Mouse (Mus musculus) adrenal gland, postnatal 0 days (tissue): ENCODE data around the gene Ppp1r14b. TPM values are rescaled to one million over a fixed set of nuclear protein-coding genes. Genes with fewer than 3 reads are reported as not detected.

Source experiments
- polyA plus RNA-seq: library from polyadenylated mRNA; unstranded; fragments of >200 nt; fragmentation: Nextera tagmentation; extraction: Ambion mirVana; gene quantifications from 2 replicates; pipeline ENCODE4 v1.2.1, GENCODE M21; 2015

Gene Ppp1r14b
- polyA plus RNA-seq: 140 and 156 TPM in 2 replicates

GRCm38 (mm10) chr19:6974211-6975205 lies at the start of gene Ppp1r14b:
Gene Ppp1r14b, plus strand, starts transcription at chr19:6974968.

GRCm38 (mm10) chr19:6925307-6925573 lies 49.5 kb upstream of the Ppp1r14b start, which contains the start of gene Catsperz:
Gene Catsperz, minus strand, starts transcription at chr19:6925380.

GRCm38 (mm10) chr19:6934195-6934977 lies 40.4 kb upstream of the Ppp1r14b start, which contains the start of gene Kcnk4:
Gene Kcnk4, minus strand, starts transcription at chr19:6934515.

GRCm38 (mm10) chr19:6941372-6942248 lies 33.2 kb upstream of the Ppp1r14b start, which contains the start of gene Bad:
Gene Bad, plus strand, starts transcription at chr19:6941861.

GRCm38 (mm10) chr19:6942249-6942691 lies 32.5 kb upstream of the Ppp1r14b start, which contains the start of gene Gpr137:
Gene Gpr137, minus strand, starts transcription at chr19:6942480.

GRCm38 (mm10) chr19:6975537-6976521 lies 1.1 kb downstream of the Ppp1r14b start, which contains the start of gene Plcb3:
Gene Plcb3, minus strand, starts transcription at chr19:6976470.

GRCm38 (mm10) chr19:6980381-6981093 lies 5.8 kb downstream of the Ppp1r14b start, which contains the start of gene Fkbp2:
Gene Fkbp2, minus strand, starts transcription at chr19:6980501.

GRCm38 (mm10) chr19:6987061-6987903 lies 12.5 kb downstream of the Ppp1r14b start, which contains the start of gene Vegfb:
Gene Vegfb, minus strand, starts transcription at chr19:6987651.

GRCm38 (mm10) chr19:6992011-6992858 lies 17.5 kb downstream of the Ppp1r14b start, which contains the start of gene Dnajc4:
Gene Dnajc4, minus strand, starts transcription at chr19:6992572.

GRCm38 (mm10) chr19:6996006-6996405 lies 21.2 kb downstream of the Ppp1r14b start, which contains the start of the genes Nudt22 and Trpt1:
Gene Nudt22, minus strand, starts transcription at chr19:6996117.
Gene Trpt1, plus strand, starts transcription at chr19:6996131.

GRCm38 (mm10) chr19:7019191-7019590 lies 44.4 kb downstream of the Ppp1r14b start, which contains the start of gene Fermt3:
Gene Fermt3, minus strand, starts transcription at chr19:7019469.

Other genes with a start within 250 kb of the Ppp1r14b start
- 14.0 and 22.7 TPM in 2 replicates for gene Rps6ka4, start 134.3 kb upstream of the Ppp1r14b start, polyA plus RNA-seq
- gene Ccdc88b, start 116.8 kb upstream of the Ppp1r14b start, polyA plus RNA-seq: 0.80 and 0.82 TPM in 2 replicates
- 97.2 and 142 TPM in 2 replicates for gene Trmt112, start 65.3 kb upstream of the Ppp1r14b start, polyA plus RNA-seq
- gene Prdx5, start 64.9 kb upstream of the Ppp1r14b start, polyA plus RNA-seq: 373 and 481 TPM in 2 replicates
- gene Esrra, start 53.2 kb upstream of the Ppp1r14b start, polyA plus RNA-seq: 11.7 and 11.8 TPM in 2 replicates
- 1.5 and 5.6 TPM in 2 replicates for gene Catsperz, start 49.6 kb upstream of the Ppp1r14b start, polyA plus RNA-seq
- gene Kcnk4, start 40.5 kb upstream of the Ppp1r14b start, polyA plus RNA-seq: 0.55 and 0.68 TPM in 2 replicates
- gene Bad, start 33.1 kb upstream of the Ppp1r14b start, polyA plus RNA-seq: 117 and 144 TPM in 2 replicates
- 36.1 and 50.1 TPM in 2 replicates for gene Gpr137, start 32.5 kb upstream of the Ppp1r14b start, polyA plus RNA-seq
- gene Plcb3, start 1.5 kb downstream of the Ppp1r14b start, polyA plus RNA-seq: 19.9 and 25.4 TPM in 2 replicates
- gene Fkbp2, start 5.5 kb downstream of the Ppp1r14b start, polyA plus RNA-seq: 128 and 174 TPM in 2 replicates
- gene Vegfb, start 12.7 kb downstream of the Ppp1r14b start, polyA plus RNA-seq: 32.8 and 49.2 TPM in 2 replicates
- gene Dnajc4, start 17.6 kb downstream of the Ppp1r14b start, polyA plus RNA-seq: 30.8 and 47.0 TPM in 2 replicates
- 33.0 and 55.2 TPM in 2 replicates for gene Nudt22, start 21.1 kb downstream of the Ppp1r14b start, polyA plus RNA-seq
- gene Trpt1, start 21.2 kb downstream of the Ppp1r14b start, polyA plus RNA-seq: 10.4 and 13.5 TPM in 2 replicates
- gene Fermt3, start 44.5 kb downstream of the Ppp1r14b start, polyA plus RNA-seq: 8.6 and 12.4 TPM in 2 replicates
- 63.4 and 96.8 TPM in 2 replicates for gene Stip1, start 65.0 kb downstream of the Ppp1r14b start, polyA plus RNA-seq
- gene Macrod1, start 81.8 kb downstream of the Ppp1r14b start, polyA plus RNA-seq: 20.7 and 38.8 TPM in 2 replicates
- gene Flrt1, start 130.8 kb downstream of the Ppp1r14b start, polyA plus RNA-seq: 2.6 and 4.1 TPM in 2 replicates
- 131 and 158 TPM in 2 replicates for gene Otub1, start 231.3 kb downstream of the Ppp1r14b start, polyA plus RNA-seq
- 1,475 and 1,664 TPM in 2 replicates for gene Cox8a, start 242.6 kb downstream of the Ppp1r14b start, polyA plus RNA-seq